Mouse (Mus musculus) limb, embryonic 12.5 days (tissue): ENCODE results near the gene Gm21440. TPM values are rescaled to one million over a fixed set of nuclear protein-coding genes. Genes with fewer than 3 reads are reported as not detected.
"Not testable (repeated sequence)": the region's sequence is repeated elsewhere in the genome, so short reads cannot be mapped to it uniquely, and the experiment has no call there.

Experiments used
- ATAC-seq: fragments of 200-750 bp; cut with Nextera tagmentation; 2 replicates; pipeline ENCODE4 v1.8.0; 2017; ENCODE audit warnings: low read depth, moderate TSS enrichment; ENCODE audit not compliant: insufficient number of reproducible peaks, insufficient read depth, low FRiP score, low TSS enrichment
- H3K27ac ChIP-seq: fragments of 300-500 bp; sonication (generic); 2 replicates; pipeline ENCODE4 v1.5.1; 2016; ENCODE audit warnings: mild to moderate bottlenecking, moderate library complexity
- H3K27me3 ChIP-seq: fragments of 300-500 bp; sonication (generic); 2 replicates; pipeline ENCODE4 v1.6.1; 2016; ENCODE audit warnings: mild to moderate bottlenecking, moderate library complexity
- H3K36me3 ChIP-seq: fragments of 300-500 bp; sonication (generic); 2 replicates; pipeline ENCODE4 v1.6.1; 2016; ENCODE audit warnings: mild to moderate bottlenecking, moderate library complexity
- H3K4me1 ChIP-seq: fragments of 300-500 bp; sonication (generic); replicated peaks from 2 replicates; pipeline ENCODE4 v1.6.1; 2016
- H3K4me2 ChIP-seq: fragments of 300-500 bp; sonication (generic); 2 replicates; pipeline ENCODE4 v1.6.1; 2016; ENCODE audit warnings: mild to moderate bottlenecking, moderate library complexity
- H3K4me3 ChIP-seq: fragments of 300-500 bp; sonication (generic); replicated peaks from 2 replicates; pipeline ENCODE4 v1.5.1; 2016; ENCODE audit warnings: mild to moderate bottlenecking
- H3K9ac ChIP-seq: fragments of 300-500 bp; sonication (generic); replicated peaks from 2 replicates; pipeline ENCODE4 v1.6.1; 2016; ENCODE audit warnings: mild to moderate bottlenecking, moderate library complexity
- H3K9me3 ChIP-seq: fragments of 300-500 bp; sonication (generic); 2 replicates; pipeline ENCODE4 v1.6.1; 2016; ENCODE audit warnings: mild to moderate bottlenecking, moderate library complexity
- WGBS: fragments of 180-500 bp; shearing (Covaris S2); methylation state at CpG from one replicate; pipeline ENCODE4 v1.1.7; 2016; 5-methylcytosine and 5-hydroxymethylcytosine counted together
- polyA plus RNA-seq: library from polyadenylated mRNA; unstranded; fragments of >200 nt; fragmentation: Nextera tagmentation; extraction: Ambion mirVana; gene quantifications from 2 replicates; pipeline ENCODE4 v1.2.1, GENCODE M21; 2016

Gm21440 gene
- not detected in 2 replicates for polyA plus RNA-seq

GRCm38 (mm10) chrY:13252091-13252490 is at the start of gene Gm21440, which contains the start of gene Gm21454:
Gene Gm21440, plus strand, starts transcription at chrY:13252391.
Gene Gm21454, plus strand, starts transcription at chrY:13252442.
- not testable (repeated sequence) for H3K27me3 ChIP-seq, H3K9me3 ChIP-seq, H3K36me3 ChIP-seq, H3K4me1 ChIP-seq, ATAC-seq, H3K4me3 ChIP-seq, H3K9ac ChIP-seq, H3K4me2 ChIP-seq, H3K27ac ChIP-seq

- no CpG with 5 or more reads among the region's 3 CpGs for WGBS
- not testable (repeated sequence) for H3K4me1 ChIP-seq
These were observed 28.4 kb upstream of the Gm21440 start, which contains the start of gene Gm21828 for GRCm38 (mm10) chrY:13223828-13224227. Gene Gm21828, minus strand, starts transcription at chrY:13223928.

More at GRCm38 (mm10) chrY:13223828-13224227, 28.4 kb upstream of the Gm21440 start, which contains the start of gene Gm21828:
- not testable (repeated sequence) for H3K27me3 ChIP-seq, H3K27ac ChIP-seq, H3K4me2 ChIP-seq, ATAC-seq, H3K9ac ChIP-seq, H3K36me3 ChIP-seq, H3K9me3 ChIP-seq, H3K4me3 ChIP-seq

Other genes with a start within 250 kb of the Gm21440 start
- gene Gm20807, start 209.5 kb upstream of the Gm21440 start, polyA plus RNA-seq: not detected in 2 replicates
- not detected in 2 replicates for gene Gm21891, start 118.9 kb upstream of the Gm21440 start, polyA plus RNA-seq
- not detected in 2 replicates for gene Gm21425, start 90.4 kb upstream of the Gm21440 start, polyA plus RNA-seq
- gene Gm21828, start 28.5 kb upstream of the Gm21440 start, polyA plus RNA-seq: not detected in 2 replicates
- gene Gm21454, start 51 bp downstream of the Gm21440 start, polyA plus RNA-seq: not detected in 2 replicates
- gene Gm21725, start 96.7 kb downstream of the Gm21440 start, polyA plus RNA-seq: not detected in 2 replicates
- gene Gm21866, start 213.2 kb downstream of the Gm21440 start, polyA plus RNA-seq: not detected in 2 replicates
- gene Gm20773, start 241.6 kb downstream of the Gm21440 start, polyA plus RNA-seq: not detected in 2 replicates